Mouse (Mus musculus) layer of hippocampus, postnatal 25 days (tissue): ENCODE results near the gene Pcyt1b. TPM values are rescaled to one million over a fixed set of nuclear protein-coding genes. Genes with fewer than 3 reads are reported as not detected.

ENCODE experiments used
- DNase-seq, 2 experiments: peaks; one replicate each; pipeline ENCODE4 v3.0.0; 2022; ENCODE audit warnings: mixed read lengths in 2 of 2, low spot score in 1 of 2; ENCODE audit errors: extremely low spot score in 1 of 2
- total RNA-seq, 2 experiments: library from RNA; stranded (reverse); gene quantifications; 2 replicates each; pipeline ENCODE4 v1.2.3; 2021

Gene Pcyt1b
- total RNA-seq, 2 experiments from 2014 or later = 31.7 to 32.6 TPM

DNA sequence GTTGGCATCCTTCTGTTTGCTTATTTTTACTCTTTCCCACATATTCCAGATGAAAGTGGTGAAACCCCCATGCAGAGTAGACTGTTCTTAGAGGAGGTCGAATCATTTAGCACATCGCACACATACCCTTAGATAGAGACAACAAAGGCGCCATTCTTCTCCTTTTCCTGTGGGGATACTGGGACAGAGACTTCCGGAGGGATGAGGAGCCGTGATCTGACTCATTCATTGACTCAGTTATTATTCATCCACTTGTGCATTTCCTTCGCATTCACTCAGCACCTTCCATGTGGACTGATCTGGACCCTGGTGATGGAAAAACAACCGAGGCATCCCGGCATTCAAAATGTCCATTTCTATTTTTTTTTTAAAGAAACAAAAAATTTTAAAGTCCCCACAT lies 76.2 kb downstream of the Pcyt1b start:
- DNase-seq = no peak

DNA sequence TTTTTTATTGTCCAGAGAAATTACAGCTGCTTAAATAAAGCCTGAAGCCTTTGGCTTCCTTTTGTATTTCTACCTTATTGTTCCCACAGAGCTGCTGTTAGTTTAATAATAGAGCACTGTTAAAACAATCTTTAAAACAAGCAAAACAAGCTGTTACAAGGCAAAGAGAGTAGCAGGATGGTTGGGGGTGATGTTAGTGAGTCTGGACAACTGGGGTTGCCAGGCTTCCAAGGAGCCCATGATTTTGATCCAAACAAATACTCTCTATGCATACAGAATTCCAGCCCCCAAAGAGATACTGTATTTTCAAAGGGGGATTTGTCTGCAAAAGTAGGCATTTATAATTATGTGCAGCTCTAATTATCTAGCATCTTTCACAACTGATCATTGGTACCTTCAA lies 77.7 kb downstream of the Pcyt1b start:
- DNase-seq = no peak

DNA sequence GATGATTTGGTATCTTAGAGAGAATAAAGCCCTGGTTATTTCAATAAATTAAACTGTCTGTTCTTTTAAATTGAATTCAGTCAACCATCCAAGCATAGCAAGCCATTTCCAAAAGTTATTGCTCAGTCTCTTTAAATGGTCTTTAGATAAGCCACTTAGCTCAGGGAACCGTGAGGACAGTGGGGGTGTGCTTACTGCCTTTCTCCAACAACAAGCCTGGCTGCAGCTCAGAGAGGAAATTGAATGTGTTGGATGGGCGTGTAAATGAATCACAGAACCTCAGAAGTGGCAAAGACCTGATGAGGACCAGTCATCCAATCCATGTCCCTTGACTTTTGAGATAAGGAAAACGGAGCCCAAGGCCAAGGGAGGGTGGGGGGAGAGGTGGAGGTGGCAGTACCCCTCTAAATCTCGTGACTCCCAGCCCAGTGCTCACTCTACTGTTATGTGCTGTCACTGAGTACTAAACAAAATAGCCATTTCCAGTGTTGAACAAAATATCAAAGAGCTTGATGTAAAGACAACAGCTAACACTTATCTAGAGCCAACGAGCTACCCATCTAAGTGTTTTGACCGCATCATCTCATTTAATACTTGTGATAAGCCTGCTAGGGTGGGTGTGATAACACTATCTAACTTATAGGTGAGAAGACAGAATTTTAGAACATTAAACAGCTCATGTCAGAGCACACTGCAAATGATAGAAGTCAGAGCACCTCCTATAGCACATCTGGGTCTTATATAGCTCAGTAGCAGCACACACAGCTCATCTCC lies 78.5 kb downstream of the Pcyt1b start:
- DNase-seq = no peak

GRCm38 (mm10) chrX:93749165-93749564 lies 94.5 kb downstream of the Pcyt1b start:
- DNase-seq = no peak

GRCm38 (mm10) chrX:93750566-93750965 lies 95.9 kb downstream of the Pcyt1b start:
- DNase-seq = no peak

DNA sequence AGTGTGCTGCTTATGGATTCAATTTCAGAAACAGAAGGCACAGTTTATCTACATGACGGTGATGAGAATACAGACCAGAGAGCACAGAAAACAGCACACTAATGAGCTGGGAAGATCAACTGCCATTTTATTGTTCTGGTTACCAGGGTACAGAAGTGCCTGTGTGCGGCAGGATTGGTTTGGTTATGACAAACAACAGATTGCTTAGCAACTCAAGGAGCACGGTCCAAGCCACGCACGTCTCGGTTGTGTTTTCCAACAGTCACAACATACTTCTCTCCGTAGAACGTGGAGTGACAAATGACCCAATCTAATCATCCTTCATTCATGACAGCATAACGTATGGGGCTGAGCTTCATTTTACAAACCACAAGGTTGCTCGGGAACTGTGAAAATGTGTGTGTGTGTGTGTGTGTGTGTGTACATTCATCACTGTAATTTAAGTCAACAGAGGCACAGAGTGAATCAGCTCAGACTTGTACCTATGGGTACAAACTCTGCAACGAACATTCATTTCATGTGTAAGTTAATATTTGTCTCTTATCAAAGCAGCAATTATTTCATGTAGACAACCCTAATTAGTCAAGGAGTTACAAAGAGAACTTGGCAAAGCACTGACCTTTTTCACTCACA lies 100.7 kb downstream of the Pcyt1b start:
- DNase-seq = no peak

GRCm38 (mm10) chrX:93756867-93757455 lies 102.3 kb downstream of the Pcyt1b start:
- no peak for DNase-seq

- DNase-seq = no peak
Observed at GRCm38 (mm10) chrX:93760770-93761169, 106.1 kb downstream of the Pcyt1b start.

DNA sequence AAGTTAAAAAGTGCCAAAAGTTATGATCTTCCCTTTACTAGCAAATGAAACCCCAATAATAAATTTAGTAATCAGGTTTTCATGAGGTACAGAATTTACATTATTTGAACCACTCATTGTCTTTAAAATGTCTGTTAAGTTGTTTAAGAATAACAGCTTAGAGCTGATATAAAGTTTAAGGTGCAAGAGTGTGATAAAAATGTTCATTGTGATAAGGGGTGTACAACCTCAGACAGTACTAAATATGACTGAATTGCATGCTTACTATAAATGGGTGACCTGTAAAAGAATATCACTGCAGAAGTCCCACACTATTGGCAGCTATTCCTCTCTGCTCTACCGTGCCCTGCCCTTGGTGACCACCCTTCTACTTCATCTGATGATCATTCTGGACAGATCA lies 134.9 kb downstream of the Pcyt1b start:
- no peak for DNase-seq

GRCm38 (mm10) chrX:93793168-93793567 lies 138.5 kb downstream of the Pcyt1b start:
- peak in 1 of 2 experiments; percentile 40 for DNase-seq

Other genes with a start within 250 kb of the Pcyt1b start
- gene Pola1, start 22.7 kb upstream of the Pcyt1b start, total RNA-seq = 1 to 10 TPM; 7.1 to 7.7 TPM
- gene Pdk3, start 177.3 kb downstream of the Pcyt1b start, total RNA-seq = 10 to 100 TPM; 41.3 to 42.7 TPM